Mouse (Mus musculus): ENCODE results near the gene Cbln3. TPM values are rescaled to one million over a fixed set of nuclear protein-coding genes. Genes with fewer than 3 reads are reported as not detected.

The Cbln3 gene
- polyA plus RNA-seq, 1 experiment, result 0.28 TPM

GRCm38 (mm10) chr14:55862970-55863369, 21.2 kb downstream of the Cbln3 start:
- Histone ChIP-seq H3ac (ENCODE audit: control insufficient read depth, insufficient read length) (no peak overlapping the region), H3K27me3 (ENCODE audit: control insufficient read depth, insufficient read depth, insufficient read length) (peaks cover 17% of the 10 kb centered on the region), H3K36me3 (ENCODE audit: control insufficient read depth, insufficient read depth) (no peaks in the 10 kb centered on the region), H3K4me3 (no peak overlapping the region), H3K79me2 (ENCODE audit: control insufficient read depth, insufficient read depth) (no peaks in the 10 kb centered on the region), H3K4me2 (ENCODE audit: low read depth) (no peak overlapping the region)
- no peak for TF ChIP-seq SRF (IDR thresholded peaks at IDR 0.05; ENCODE audit: control insufficient read depth, insufficient read length, low read depth)
- TF ChIP-seq MAX (IDR thresholded peaks at IDR 0.05; ENCODE audit: low read depth), result no peak
- TF ChIP-seq MYOG (IDR thresholded peaks at IDR 0.05; ENCODE audit: control insufficient read depth in 1 of 3, insufficient read depth in 1 of 3, insufficient read length in 2 of 3, low read depth in 2 of 3), result no peak
- TF ChIP-seq REST (IDR thresholded peaks at IDR 0.05; ENCODE audit: insufficient read depth, insufficient read length), result no peak
- no peak for TF ChIP-seq E2F4 (IDR thresholded peaks at IDR 0.05; ENCODE audit: insufficient read depth)
- TF ChIP-seq MYOD1 (IDR thresholded peaks at IDR 0.05; ENCODE audit: control insufficient read depth in 1 of 3, insufficient read length in 2 of 3, low read depth in 2 of 3), result no peak
- no peak for TF ChIP-seq USF1 (IDR thresholded peaks at IDR 0.05; ENCODE audit: low read depth)

GRCm38 (mm10) chr14:55862186-55862585, 22.0 kb downstream of the Cbln3 start:
- Histone ChIP-seq H3K27me3 (ENCODE audit: control insufficient read depth, insufficient read depth, insufficient read length) (peaks cover 23% of the 10 kb centered on the region), H3ac (ENCODE audit: control insufficient read depth, insufficient read length) (no peak overlapping the region), H3K79me2 (ENCODE audit: control insufficient read depth, insufficient read depth) (no peaks in the 10 kb centered on the region), H3K4me2 (ENCODE audit: low read depth) (no peak overlapping the region), H3K36me3 (ENCODE audit: control insufficient read depth, insufficient read depth) (no peaks in the 10 kb centered on the region), H3K4me3 (no peak overlapping the region)
- no peak for TF ChIP-seq POLR2A (IDR thresholded peaks at IDR 0.05; ENCODE audit: insufficient read length, low read depth)
- no peak for TF ChIP-seq TCF3 (IDR thresholded peaks at IDR 0.05; ENCODE audit: insufficient read length, low read depth)
- TF ChIP-seq REST (IDR thresholded peaks at IDR 0.05; ENCODE audit: insufficient read depth, insufficient read length), result no peak
- no peak for TF ChIP-seq MAX (IDR thresholded peaks at IDR 0.05; ENCODE audit: low read depth)
- TF ChIP-seq USF1 (IDR thresholded peaks at IDR 0.05; ENCODE audit: low read depth), result no peak
- TF ChIP-seq E2F4 (IDR thresholded peaks at IDR 0.05; ENCODE audit: insufficient read depth), result no peak
- TF ChIP-seq MYOD1 (IDR thresholded peaks at IDR 0.05; ENCODE audit: control insufficient read depth in 1 of 3, insufficient read length in 2 of 3, low read depth in 2 of 3), result no peak
- no peak for TF ChIP-seq MYOG (IDR thresholded peaks at IDR 0.05; ENCODE audit: control insufficient read depth in 1 of 3, insufficient read depth in 1 of 3, insufficient read length in 2 of 3, low read depth in 2 of 3)
- no peak for TF ChIP-seq SRF (IDR thresholded peaks at IDR 0.05; ENCODE audit: control insufficient read depth, insufficient read length, low read depth)
- no peak for TF ChIP-seq POLR2AphosphoS2 (IDR thresholded peaks at IDR 0.05; ENCODE audit: insufficient read length, low read depth)
- TF ChIP-seq TCF12 (IDR thresholded peaks at IDR 0.05; ENCODE audit: insufficient read depth, poor library complexity, severe bottlenecking), result no peak
- TF ChIP-seq CEBPB (IDR thresholded peaks at IDR 0.05; ENCODE audit: insufficient read depth, poor library complexity, severe bottlenecking), result no peak

DNA sequence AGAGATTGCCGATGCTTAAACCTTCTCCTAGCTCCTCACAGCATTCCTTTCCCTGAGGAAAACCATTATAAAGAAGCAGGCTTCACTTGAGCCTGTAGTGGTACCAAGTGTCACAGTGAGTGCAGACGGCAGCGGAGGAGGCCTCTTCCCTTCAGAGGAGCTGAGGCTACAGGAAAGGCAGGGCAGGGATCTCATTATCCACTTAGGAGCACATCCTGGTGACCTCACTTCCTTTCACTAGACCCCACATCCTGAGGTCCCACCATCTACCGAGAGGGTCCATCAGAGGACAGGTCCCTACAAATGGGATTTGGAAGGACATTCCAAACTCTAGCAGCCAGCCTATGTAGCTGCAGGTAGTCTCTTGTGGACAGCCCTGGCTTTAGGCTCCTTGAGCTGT, 26.6 kb downstream of the Cbln3 start:
- no peak overlapping the region for H3K4me2 ChIP-seq (ENCODE audit: low read depth)
- no peaks in the 10 kb centered on the region for H3K36me3 ChIP-seq (ENCODE audit: control insufficient read depth, insufficient read depth)
- H3K79me2 ChIP-seq (ENCODE audit: control insufficient read depth, insufficient read depth), result no peaks in the 10 kb centered on the region
- no peak overlapping the region for H3K4me3 ChIP-seq
- TF ChIP-seq TCF12 (IDR thresholded peaks at IDR 0.05; ENCODE audit: insufficient read depth, poor library complexity, severe bottlenecking) (no peak), REST (IDR thresholded peaks at IDR 0.05; ENCODE audit: insufficient read depth, insufficient read length) (no peak), USF1 (IDR thresholded peaks at IDR 0.05; ENCODE audit: low read depth) (no peak), E2F4 (IDR thresholded peaks at IDR 0.05; ENCODE audit: insufficient read depth) (no peak)
- no peak overlapping the region for H3ac ChIP-seq (ENCODE audit: control insufficient read depth, insufficient read length)
- H3K27me3 ChIP-seq (ENCODE audit: control insufficient read depth, insufficient read depth, insufficient read length), result peaks cover 27% of the 10 kb centered on the region

DNA sequence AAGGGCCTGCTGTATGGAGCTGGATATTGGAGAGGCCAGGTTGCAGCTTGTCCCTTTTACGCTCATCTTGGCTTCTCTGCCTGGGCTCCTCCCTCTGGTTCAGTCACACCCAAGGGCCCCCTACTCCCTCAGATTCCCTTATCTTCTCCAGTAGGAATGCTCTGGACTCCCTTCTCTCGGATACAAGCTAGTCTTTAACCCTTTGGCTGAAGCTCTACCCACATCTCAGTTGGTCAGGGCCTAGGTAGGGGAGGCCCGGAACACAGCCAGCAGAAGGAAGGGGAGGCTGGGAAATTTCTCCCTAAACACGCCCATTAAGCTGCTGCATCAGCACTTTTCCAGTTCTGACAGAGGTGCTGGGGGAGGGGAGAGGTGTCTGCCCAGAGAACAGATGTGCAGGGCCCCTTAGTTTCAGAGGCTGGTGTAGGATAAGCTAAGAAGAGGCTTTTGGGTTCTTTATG, 29.1 kb downstream of the Cbln3 start:
- Histone ChIP-seq H3K79me2 (ENCODE audit: control insufficient read depth, insufficient read depth) (no peaks in the 10 kb centered on the region), H3K36me3 (ENCODE audit: control insufficient read depth, insufficient read depth) (no peaks in the 10 kb centered on the region), H3K4me3 (no peak overlapping the region), H3K4me2 (ENCODE audit: low read depth) (no peak overlapping the region), H3K27me3 (ENCODE audit: control insufficient read depth, insufficient read depth, insufficient read length) (peaks cover 22% of the 10 kb centered on the region), H3ac (ENCODE audit: control insufficient read depth, insufficient read length) (no peak overlapping the region)
- no peak for TF ChIP-seq POLR2AphosphoS2 (IDR thresholded peaks at IDR 0.05; ENCODE audit: insufficient read length, low read depth)
- no peak for TF ChIP-seq TCF3 (IDR thresholded peaks at IDR 0.05; ENCODE audit: insufficient read length, low read depth)
- no peak for TF ChIP-seq E2F4 (IDR thresholded peaks at IDR 0.05; ENCODE audit: insufficient read depth)
- TF ChIP-seq MYOG (IDR thresholded peaks at IDR 0.05; ENCODE audit: control insufficient read depth in 1 of 3, insufficient read depth in 1 of 3, insufficient read length in 2 of 3, low read depth in 2 of 3), result no peak
- no peak for TF ChIP-seq MYOD1 (IDR thresholded peaks at IDR 0.05; ENCODE audit: control insufficient read depth in 1 of 3, insufficient read length in 2 of 3, low read depth in 2 of 3)
- no peak for TF ChIP-seq CEBPB (IDR thresholded peaks at IDR 0.05; ENCODE audit: insufficient read depth, poor library complexity, severe bottlenecking)
- TF ChIP-seq REST (IDR thresholded peaks at IDR 0.05; ENCODE audit: insufficient read depth, insufficient read length), result no peak
- TF ChIP-seq MAX (IDR thresholded peaks at IDR 0.05; ENCODE audit: low read depth), result no peak
- no peak for TF ChIP-seq TCF12 (IDR thresholded peaks at IDR 0.05; ENCODE audit: insufficient read depth, poor library complexity, severe bottlenecking)
- TF ChIP-seq USF1 (IDR thresholded peaks at IDR 0.05; ENCODE audit: low read depth), result no peak
- no peak for TF ChIP-seq SRF (IDR thresholded peaks at IDR 0.05; ENCODE audit: control insufficient read depth, insufficient read length, low read depth)

- no peaks in the 10 kb centered on the region for H3K36me3 ChIP-seq (ENCODE audit: control insufficient read depth, insufficient read depth)
- H3K79me2 ChIP-seq (ENCODE audit: control insufficient read depth, insufficient read depth), result no peaks in the 10 kb centered on the region
- peak overlapping the region; percentile 30 for H3K4me2 ChIP-seq (ENCODE audit: low read depth)
- H3ac ChIP-seq (ENCODE audit: control insufficient read depth, insufficient read length), result no peak overlapping the region
- peaks cover 22% of the 10 kb centered on the region for H3K27me3 ChIP-seq (ENCODE audit: control insufficient read depth, insufficient read depth, insufficient read length)
- TF ChIP-seq POLR2A (IDR thresholded peaks at IDR 0.05; ENCODE audit: insufficient read length, low read depth) (no peak), MYOG (IDR thresholded peaks at IDR 0.05; ENCODE audit: control insufficient read depth in 1 of 3, insufficient read depth in 1 of 3, insufficient read length in 2 of 3, low read depth in 2 of 3) (no peak), E2F4 (IDR thresholded peaks at IDR 0.05; ENCODE audit: insufficient read depth) (no peak), REST (IDR thresholded peaks at IDR 0.05; ENCODE audit: insufficient read depth, insufficient read length) (no peak), USF1 (IDR thresholded peaks at IDR 0.05; ENCODE audit: low read depth) (no peak), TCF3 (IDR thresholded peaks at IDR 0.05; ENCODE audit: insufficient read length, low read depth) (no peak)
- H3K4me3 ChIP-seq, result no peak overlapping the region
Measured at GRCm38 (mm10) chr14:55854406-55855100, 29.6 kb downstream of the Cbln3 start.
